Mouse (Mus musculus) lung, embryonic 14.5 days (tissue): ENCODE results near the gene Cmtm6. TPM values are rescaled to one million over a fixed set of nuclear protein-coding genes. Genes with fewer than 3 reads are reported as not detected.

Experiments used
- ATAC-seq: fragments of 200-750 bp; cut with Nextera tagmentation; 2 replicates; pipeline ENCODE4 v1.8.0; 2017; ENCODE audit warnings: mild to moderate bottlenecking, moderate TSS enrichment, moderate library complexity; ENCODE audit not compliant: insufficient read depth
- DNase-seq: peaks from one replicate; pipeline ENCODE4 v3.0.0-alpha.2; 2015
- H3K27ac ChIP-seq: fragments of 300-500 bp; sonication (generic); 2 replicates; pipeline ENCODE4 v1.5.1; 2014; ENCODE audit warnings: low read depth, mild to moderate bottlenecking, moderate library complexity
- H3K27me3 ChIP-seq: fragments of 300-500 bp; sonication (generic); 2 replicates; pipeline ENCODE4 v1.6.1; 2014; ENCODE audit warnings: low read length, control low read depth; ENCODE audit not compliant: insufficient read depth
- H3K36me3 ChIP-seq: fragments of 300-500 bp; sonication (generic); 2 replicates; pipeline ENCODE4 v1.6.1; 2014; ENCODE audit warnings: control low read depth; ENCODE audit not compliant: insufficient read depth
- H3K4me1 ChIP-seq: fragments of 300-500 bp; sonication (generic); 2 replicates; pipeline ENCODE4 v1.6.1; 2014; ENCODE audit warnings: antibody characterized with exemption, control low read depth; ENCODE audit not compliant: insufficient read depth
- H3K4me2 ChIP-seq: fragments of 300-500 bp; sonication (generic); 2 replicates; pipeline ENCODE4 v1.6.1; 2014; ENCODE audit warnings: mild to moderate bottlenecking
- H3K4me3 ChIP-seq: fragments of 300-500 bp; sonication (generic); 2 replicates; pipeline ENCODE4 v1.5.1; 2014; ENCODE audit warnings: low read depth, low read length
- H3K9ac ChIP-seq: fragments of 300-500 bp; sonication (generic); 2 replicates; pipeline ENCODE4 v1.6.1; 2014
- H3K9me3 ChIP-seq: fragments of 300-500 bp; sonication (generic); 2 replicates; pipeline ENCODE4 v1.6.1; 2016; ENCODE audit warnings: low read depth, low read length, control low read depth
- CTCF ChIP-seq: IDR thresholded peaks from 2 replicates; pipeline ENCODE4 v1.5.1; 2016; ENCODE audit warnings: antibody characterized with exemption, low read depth
- WGBS: fragments of 180-500 bp; shearing (Covaris S2); extraction: QIAGEN DNeasy Blood & Tissue Kit; methylation state at CpG from one replicate; pipeline ENCODE4 v1.1.7; 2014; 5-methylcytosine and 5-hydroxymethylcytosine counted together
- polyA plus RNA-seq: library from polyadenylated mRNA; unstranded; fragments of >200 nt; fragmentation: Nextera tagmentation; extraction: Ambion mirVana; gene quantifications from 2 replicates; pipeline ENCODE4 v1.2.1, GENCODE M21; 2014

The Cmtm6 gene
- polyA plus RNA-seq, 1 experiment from 2014 or later: 57.7 TPM

GRCm38 (mm10) chr9:114729911-114730805 is 758 bp upstream of the Cmtm6 start:
- WGBS: 28% methylated on average over 27 of the region's 30 CpGs

GRCm38 (mm10) chr9:114731871-114732682 is 1.2 kb downstream of the Cmtm6 start:
- WGBS: 55% methylated on average over 12 of the region's 12 CpGs
- H3K27me3 ChIP-seq: no peaks in the 10 kb centered on the region
- H3K4me2 ChIP-seq: peak overlapping the region; percentile 86
- TF ChIP-seq CTCF: no peak
- peak; percentile 27 for DNase-seq
- peaks cover 16% of the 10 kb centered on the region for H3K4me1 ChIP-seq
- no peak for ATAC-seq
- peaks cover under 1% of the 10 kb centered on the region; the same call in 1 of the 2 replicates for H3K36me3 ChIP-seq
- no peaks in the 10 kb centered on the region for H3K9me3 ChIP-seq
- no peak overlapping the region; the same call in 1 of the 2 replicates for H3K27ac ChIP-seq
- H3K9ac ChIP-seq: peak overlapping the region; percentile 85
- peak overlapping the region; percentile 87 for H3K4me3 ChIP-seq

More at GRCm38 (mm10) chr9:114729911-114730805, 758 bp upstream of the Cmtm6 start:
- Histone ChIP-seq H3K4me1 (peaks cover 8% of the 10 kb centered on the region), H3K36me3 (0 out of 2 replicates have a peak, but pooled peaks cover 4% of the 10 kb centered on the region), H3K4me2 (peak overlapping the region; percentile 52), H3K9ac (no peak overlapping the region), H3K4me3 (peak overlapping the region; percentile 29), H3K27ac (no peak overlapping the region), H3K9me3 (no peaks in the 10 kb centered on the region), H3K27me3 (no peaks in the 10 kb centered on the region)
- peak; percentile 21 for DNase-seq
- no peak for TF ChIP-seq CTCF
- ATAC-seq: peak; percentile 7; the same call in 1 of the 2 replicates

- Histone ChIP-seq H3K4me1 (peaks cover 17% of the 10 kb centered on the region), H3K4me3 (no peak overlapping the region), H3K4me2 (no peak overlapping the region), H3K9me3 (no peaks in the 10 kb centered on the region), H3K9ac (no peak overlapping the region), H3K36me3 (peaks cover 6% of the 10 kb centered on the region; the same call in 1 of the 2 replicates), H3K27me3 (no peaks in the 10 kb centered on the region), H3K27ac (no peak overlapping the region)
- 76% methylated on average over 2 of the region's 2 CpGs for WGBS
- ATAC-seq: no peak
- no peak for DNase-seq
- no peak for TF ChIP-seq CTCF
These were observed 2.3 kb downstream of the Cmtm6 start for GRCm38 (mm10) chr9:114733238-114733637.

GRCm38 (mm10) chr9:114736442-114736841 is 5.5 kb downstream of the Cmtm6 start:
- Histone ChIP-seq H3K36me3 (peaks cover 12% of the 10 kb centered on the region; the same call in 1 of the 2 replicates), H3K27ac (peak overlapping the region; percentile 30; the same call in 1 of the 2 replicates), H3K9ac (no peak overlapping the region), H3K27me3 (no peaks in the 10 kb centered on the region), H3K4me2 (peak overlapping the region; percentile 7; the same call in 1 of the 2 replicates), H3K4me3 (no peak overlapping the region), H3K9me3 (no peaks in the 10 kb centered on the region), H3K4me1 (peaks cover 17% of the 10 kb centered on the region)
- 52% methylated on average over 11 of the region's 11 CpGs for WGBS
- ATAC-seq: peak; percentile 55; the same call in 1 of the 2 replicates
- DNase-seq: peak; percentile 42
- no peak for TF ChIP-seq CTCF

- ATAC-seq: no peak
- no peak for DNase-seq
- no peak overlapping the region for H3K4me3 ChIP-seq
- no peak overlapping the region for H3K9ac ChIP-seq
- H3K27ac ChIP-seq: no peak overlapping the region
- 83% methylated on average over 9 of the region's 9 CpGs for WGBS
- H3K27me3 ChIP-seq: no peaks in the 10 kb centered on the region
- no peak overlapping the region for H3K4me2 ChIP-seq
- peaks cover 10% of the 10 kb centered on the region; the same call in 1 of the 2 replicates for H3K4me1 ChIP-seq
- peaks cover 20% of the 10 kb centered on the region; the same call in 1 of the 2 replicates for H3K36me3 ChIP-seq
- no peak for TF ChIP-seq CTCF
- H3K9me3 ChIP-seq: no peaks in the 10 kb centered on the region
These were observed 9.4 kb downstream of the Cmtm6 start for GRCm38 (mm10) chr9:114740336-114740735.

GRCm38 (mm10) chr9:114742731-114743130 is 11.8 kb downstream of the Cmtm6 start:
- DNase-seq (peak; percentile 44), ATAC-seq (0 out of 2 replicates have a peak, but pooled peaks have one; percentile 30)
- peaks cover 32% of the 10 kb centered on the region for H3K36me3 ChIP-seq
- no peak overlapping the region for H3K9ac ChIP-seq
- no peaks in the 10 kb centered on the region for H3K4me1 ChIP-seq
- H3K4me2 ChIP-seq: no peak overlapping the region
- H3K27ac ChIP-seq: peak overlapping the region; percentile 65; the same call in 1 of the 2 replicates
- H3K9me3 ChIP-seq: no peaks in the 10 kb centered on the region
- no peak overlapping the region for H3K4me3 ChIP-seq
- TF ChIP-seq CTCF: no peak
- H3K27me3 ChIP-seq: no peaks in the 10 kb centered on the region
- WGBS: 59% methylated on average over 2 of the region's 2 CpGs
